Mouse (Mus musculus) embryonic facial prominence, embryonic 14.5 days (tissue): Measurements from ENCODE around the gene Selplg. TPM values are rescaled to one million over a fixed set of nuclear protein-coding genes. Genes with fewer than 3 reads are reported as not detected.
A peak's percentile ranks its signal among the peaks of the same experiment; 100 is the strongest.

Experiments used
- ATAC-seq: fragments of 200-750 bp; cut with Nextera tagmentation; 2 replicates; pipeline ENCODE4 v1.8.0; 2017; ENCODE audit warnings: low read depth, moderate number of reproducible peaks, moderate TSS enrichment
- DNase-seq: peaks from one replicate; pipeline ENCODE4 v3.0.0-alpha.2; 2015; ENCODE audit warnings: low spot score
- H3K27ac ChIP-seq: fragments of 300-500 bp; sonication (generic); replicated peaks from 2 replicates; pipeline ENCODE4 v1.5.1; 2014; ENCODE audit warnings: low read depth, mild to moderate bottlenecking, low read length, moderate library complexity
- H3K27me3 ChIP-seq: fragments of 300-500 bp; sonication (generic); replicated peaks from 2 replicates; pipeline ENCODE4 v1.6.1; 2014; ENCODE audit warnings: low read length; ENCODE audit not compliant: control insufficient read depth, insufficient read depth
- H3K36me3 ChIP-seq: fragments of 300-500 bp; sonication (generic); 2 replicates; pipeline ENCODE4 v1.6.1; 2014; ENCODE audit warnings: low read length, mixed read lengths; ENCODE audit not compliant: control insufficient read depth, insufficient read depth
- H3K4me1 ChIP-seq: fragments of 300-500 bp; sonication (generic); 2 replicates; pipeline ENCODE4 v1.6.1; 2014; ENCODE audit warnings: antibody characterized with exemption, low read length; ENCODE audit not compliant: control insufficient read depth, insufficient read depth
- H3K4me2 ChIP-seq: fragments of 300-500 bp; sonication (generic); 2 replicates; pipeline ENCODE4 v1.6.1; 2014; ENCODE audit warnings: low read depth, mild to moderate bottlenecking, low read length, moderate library complexity, mixed read lengths
- H3K4me3 ChIP-seq: fragments of 300-500 bp; sonication (generic); 2 replicates; pipeline ENCODE4 v1.5.1; 2014; ENCODE audit warnings: low read depth, mild to moderate bottlenecking, low read length
- H3K9ac ChIP-seq: fragments of 300-500 bp; sonication (generic); 2 replicates; pipeline ENCODE4 v1.6.1; 2014; ENCODE audit warnings: low read depth, mild to moderate bottlenecking, low read length, moderate library complexity, mixed read lengths
- H3K9me3 ChIP-seq: fragments of 300-500 bp; sonication (generic); 2 replicates; pipeline ENCODE4 v1.6.1; 2016; ENCODE audit warnings: low read length; ENCODE audit not compliant: control insufficient read depth
- WGBS: fragments of 180-500 bp; shearing (Covaris S2); extraction: QIAGEN DNeasy Blood & Tissue Kit; methylation state at CpG from one replicate; pipeline ENCODE4 v1.1.7; 2014; 5-methylcytosine and 5-hydroxymethylcytosine counted together
- polyA plus RNA-seq: library from polyadenylated mRNA; unstranded; fragments of >200 nt; fragmentation: Nextera tagmentation; extraction: Ambion mirVana; gene quantifications from 2 replicates; pipeline ENCODE4 v1.2.1, GENCODE M21; 2014

The Selplg gene
- polyA plus RNA-seq, 1 experiment from 2014 or later: 4.9 TPM

- 0 out of 2 replicates have a peak overlapping the region, but pooled peaks have one; percentile 18 for H3K27ac ChIP-seq
- no peak overlapping the region for H3K4me2 ChIP-seq
Observed at GRCm38 (mm10) chr5:113858971-113859370, 26.5 kb upstream of the Selplg start.

GRCm38 (mm10) chr5:113858550-113858949 lies 26.1 kb upstream of the Selplg start:
- H3K27ac ChIP-seq: no peak overlapping the region
- WGBS: 69% methylated on average over 10 of the region's 10 CpGs

More at GRCm38 (mm10) chr5:113858971-113859370, 26.5 kb upstream of the Selplg start:
- Histone ChIP-seq H3K36me3 (peaks cover 4% of the 10 kb centered on the region; the same call in 1 of the 2 replicates), H3K9ac (no peak overlapping the region), H3K4me3 (no peak overlapping the region), H3K9me3 (no peaks in the 10 kb centered on the region), H3K4me1 (peaks cover 18% of the 10 kb centered on the region), H3K27me3 (no peaks in the 10 kb centered on the region)
- ATAC-seq (no peak), DNase-seq (peak; percentile 40)
- 37% methylated on average over 5 of the region's 5 CpGs for WGBS

GRCm38 (mm10) chr5:113857631-113858030 lies 25.2 kb upstream of the Selplg start:
- H3K4me3 ChIP-seq: no peak overlapping the region
- H3K9me3 ChIP-seq: no peaks in the 10 kb centered on the region
- no peak overlapping the region for H3K27ac ChIP-seq
- H3K27me3 ChIP-seq: no peaks in the 10 kb centered on the region
- no peak overlapping the region for H3K9ac ChIP-seq
- no peaks in the 10 kb centered on the region for H3K36me3 ChIP-seq
- WGBS: 53% methylated on average over 8 of the region's 8 CpGs
- H3K4me2 ChIP-seq: no peak overlapping the region
- no peak for DNase-seq
- peaks cover 18% of the 10 kb centered on the region for H3K4me1 ChIP-seq
- no peak for ATAC-seq

More at GRCm38 (mm10) chr5:113858550-113858949, 26.1 kb upstream of the Selplg start:
- Histone ChIP-seq H3K9ac (no peak overlapping the region), H3K4me3 (no peak overlapping the region), H3K36me3 (no peaks in the 10 kb centered on the region), H3K4me2 (no peak overlapping the region), H3K9me3 (no peaks in the 10 kb centered on the region), H3K27me3 (no peaks in the 10 kb centered on the region), H3K4me1 (peaks cover 18% of the 10 kb centered on the region)
- ATAC-seq (no peak), DNase-seq (no peak)

- DNase-seq: no peak
- no peaks in the 10 kb centered on the region for H3K27me3 ChIP-seq
- H3K4me1 ChIP-seq: peaks cover 18% of the 10 kb centered on the region
- ATAC-seq: no peak
- H3K36me3 ChIP-seq: peaks cover 6% of the 10 kb centered on the region; the same call in 1 of the 2 replicates
- no peak overlapping the region for H3K9ac ChIP-seq
- no peak overlapping the region for H3K27ac ChIP-seq
- no peak overlapping the region for H3K4me3 ChIP-seq
- no peaks in the 10 kb centered on the region for H3K9me3 ChIP-seq
- H3K4me2 ChIP-seq: no peak overlapping the region
- WGBS: 48% methylated on average over 7 of the region's 7 CpGs
Observed at GRCm38 (mm10) chr5:113856631-113857030, 24.2 kb upstream of the Selplg start.

GRCm38 (mm10) chr5:113855696-113856095 lies 23.3 kb upstream of the Selplg start:
- WGBS: 65% methylated on average over 3 of the region's 3 CpGs
- Histone ChIP-seq H3K27ac (no peak overlapping the region), H3K9me3 (no peaks in the 10 kb centered on the region), H3K4me2 (no peak overlapping the region), H3K9ac (no peak overlapping the region), H3K4me1 (peaks cover 18% of the 10 kb centered on the region), H3K4me3 (no peak overlapping the region), H3K36me3 (peaks cover 15% of the 10 kb centered on the region; the same call in 1 of the 2 replicates), H3K27me3 (no peaks in the 10 kb centered on the region)
- DNase-seq (peak; percentile 26), ATAC-seq (peak; percentile 28; the same call in 1 of the 2 replicates)

GRCm38 (mm10) chr5:113855117-113855516 lies 22.7 kb upstream of the Selplg start:
- Histone ChIP-seq H3K36me3 (peaks cover 20% of the 10 kb centered on the region), H3K4me3 (no peak overlapping the region), H3K9ac (no peak overlapping the region), H3K4me1 (peaks cover 18% of the 10 kb centered on the region), H3K4me2 (no peak overlapping the region), H3K9me3 (no peaks in the 10 kb centered on the region), H3K27me3 (no peaks in the 10 kb centered on the region), H3K27ac (no peak overlapping the region)
- ATAC-seq (0 out of 2 replicates have a peak, but pooled peaks have one; percentile 19), DNase-seq (no peak)
- WGBS: 94% methylated on average over 10 of the region's 10 CpGs

GRCm38 (mm10) chr5:113854494-113854893 lies 22.1 kb upstream of the Selplg start:
- peak; percentile 67 for DNase-seq
- Histone ChIP-seq H3K27me3 (no peaks in the 10 kb centered on the region), H3K4me3 (no peak overlapping the region), H3K36me3 (peaks cover 27% of the 10 kb centered on the region), H3K9me3 (no peaks in the 10 kb centered on the region), H3K27ac (no peak overlapping the region), H3K9ac (no peak overlapping the region), H3K4me1 (peaks cover 18% of the 10 kb centered on the region), H3K4me2 (no peak overlapping the region)
- 47% methylated on average over 13 of the region's 14 CpGs for WGBS
- ATAC-seq: 0 out of 2 replicates have a peak, but pooled peaks have one; percentile 22

GRCm38 (mm10) chr5:113853541-113853940 lies 21.1 kb upstream of the Selplg start:
- Histone ChIP-seq H3K27ac (no peak overlapping the region), H3K4me3 (no peak overlapping the region), H3K9me3 (no peaks in the 10 kb centered on the region), H3K4me2 (no peak overlapping the region), H3K4me1 (peaks cover 12% of the 10 kb centered on the region; the same call in 1 of the 2 replicates), H3K9ac (no peak overlapping the region), H3K36me3 (peaks cover 36% of the 10 kb centered on the region), H3K27me3 (no peaks in the 10 kb centered on the region)
- WGBS: 85% methylated on average over 10 of the region's 10 CpGs
- no peak for DNase-seq
- ATAC-seq: no peak

- Histone ChIP-seq H3K4me1 (peaks cover 12% of the 10 kb centered on the region; the same call in 1 of the 2 replicates), H3K27me3 (no peaks in the 10 kb centered on the region), H3K36me3 (peaks cover 43% of the 10 kb centered on the region), H3K4me2 (no peak overlapping the region), H3K9ac (no peak overlapping the region), H3K4me3 (no peak overlapping the region), H3K9me3 (no peaks in the 10 kb centered on the region), H3K27ac (no peak overlapping the region)
- ATAC-seq (no peak), DNase-seq (no peak)
- 85% methylated on average over 7 of the region's 7 CpGs for WGBS
Observed at GRCm38 (mm10) chr5:113852463-113852862, 20.0 kb upstream of the Selplg start.
